Mouse (Mus musculus): ENCODE measurements around the gene Gm49321. TPM values are rescaled to one million over a fixed set of nuclear protein-coding genes. Genes with fewer than 3 reads are reported as not detected.

Gm49321 gene
- polyA plus RNA-seq, 1 experiment: 9.0 TPM

GRCm38 (mm10) chr12:73907079-73907672, 30.3 kb upstream of the Gm49321 start:
- TF ChIP-seq EP300 (IDR thresholded peaks at IDR 0.05; ENCODE audit: insufficient read depth, low read depth, low read length) (no peak), POLR2A (IDR thresholded peaks at IDR 0.05; ENCODE audit: insufficient read depth, low read length) (no peak), CTCF (IDR thresholded peaks at IDR 0.05; ENCODE audit: low read depth, low read length) (no peak)
- H3K27ac ChIP-seq (ENCODE audit: insufficient read depth, low read length): no peak overlapping the region
- no peaks in the 10 kb centered on the region for H3K4me1 ChIP-seq (ENCODE audit: control insufficient read depth, insufficient read depth, low read length)
- H3K27me3 ChIP-seq (ENCODE audit: control insufficient read depth, insufficient read depth, low read length, poor library complexity, severe bottlenecking): no peaks in the 10 kb centered on the region
- peak overlapping the region; percentile 60 for H3K9ac ChIP-seq (ENCODE audit: low read depth, poor library complexity, severe bottlenecking)
- H3K9me3 ChIP-seq (replicated peaks; ENCODE audit: control insufficient read depth, insufficient read depth, low read length, poor library complexity, severe bottlenecking): no peaks in the 10 kb centered on the region
- no peaks in the 10 kb centered on the region for H3K36me3 ChIP-seq (ENCODE audit: control insufficient read depth, insufficient read depth, low read length, poor library complexity, severe bottlenecking)
- peak overlapping the region; percentile 57 for H3K4me3 ChIP-seq (ENCODE audit: low read depth, low read length)

GRCm38 (mm10) chr12:73907673-73908150, 29.7 kb upstream of the Gm49321 start:
- peak overlapping the region; percentile 56 for H3K27ac ChIP-seq (ENCODE audit: insufficient read depth, low read length)
- TF ChIP-seq EP300 (IDR thresholded peaks at IDR 0.05; ENCODE audit: insufficient read depth, low read depth, low read length) (peak; percentile 55; the same call in 1 of the 2 replicates), CTCF (IDR thresholded peaks at IDR 0.05; ENCODE audit: low read depth, low read length) (no peak), POLR2A (IDR thresholded peaks at IDR 0.05; ENCODE audit: insufficient read depth, low read length) (peak; percentile 88)

GRCm38 (mm10) chr12:73908274-73909012, 29.0 kb upstream of the Gm49321 start:
- H3K36me3 ChIP-seq (ENCODE audit: control insufficient read depth, insufficient read depth, low read length, poor library complexity, severe bottlenecking): no peaks in the 10 kb centered on the region
- H3K9ac ChIP-seq (ENCODE audit: low read depth, poor library complexity, severe bottlenecking): peak overlapping the region; percentile 94
- no peaks in the 10 kb centered on the region for H3K9me3 ChIP-seq (replicated peaks; ENCODE audit: control insufficient read depth, insufficient read depth, low read length, poor library complexity, severe bottlenecking)
- peak overlapping the region; percentile 68 for H3K4me3 ChIP-seq (ENCODE audit: low read depth, low read length)
- H3K27me3 ChIP-seq (ENCODE audit: control insufficient read depth, insufficient read depth, low read length, poor library complexity, severe bottlenecking): no peaks in the 10 kb centered on the region
- H3K4me1 ChIP-seq (ENCODE audit: control insufficient read depth, insufficient read depth, low read length): no peaks in the 10 kb centered on the region
- TF ChIP-seq POLR2A (IDR thresholded peaks at IDR 0.05; ENCODE audit: insufficient read depth, low read length) (peak; percentile 24), EP300 (IDR thresholded peaks at IDR 0.05; ENCODE audit: insufficient read depth, low read depth, low read length) (no peak)
- H3K27ac ChIP-seq (ENCODE audit: insufficient read depth, low read length): peak overlapping the region; percentile 56

More at GRCm38 (mm10) chr12:73907673-73908150, 29.7 kb upstream of the Gm49321 start:
- Histone ChIP-seq H3K36me3 (ENCODE audit: control insufficient read depth, insufficient read depth, low read length, poor library complexity, severe bottlenecking) (no peaks in the 10 kb centered on the region), H3K4me1 (ENCODE audit: control insufficient read depth, insufficient read depth, low read length) (no peaks in the 10 kb centered on the region), H3K4me3 (ENCODE audit: low read depth, low read length) (peak overlapping the region; percentile 68), H3K9me3 (replicated peaks; ENCODE audit: control insufficient read depth, insufficient read depth, low read length, poor library complexity, severe bottlenecking) (no peaks in the 10 kb centered on the region), H3K9ac (ENCODE audit: low read depth, poor library complexity, severe bottlenecking) (peak overlapping the region; percentile 94), H3K27me3 (ENCODE audit: control insufficient read depth, insufficient read depth, low read length, poor library complexity, severe bottlenecking) (no peaks in the 10 kb centered on the region)

GRCm38 (mm10) chr12:73909013-73909575, 28.4 kb upstream of the Gm49321 start:
- peak overlapping the region; percentile 94 for H3K9ac ChIP-seq (ENCODE audit: low read depth, poor library complexity, severe bottlenecking)
- H3K4me1 ChIP-seq (ENCODE audit: control insufficient read depth, insufficient read depth, low read length): no peaks in the 10 kb centered on the region
- no peaks in the 10 kb centered on the region for H3K9me3 ChIP-seq (replicated peaks; ENCODE audit: control insufficient read depth, insufficient read depth, low read length, poor library complexity, severe bottlenecking)
- TF ChIP-seq POLR2A (IDR thresholded peaks at IDR 0.05; ENCODE audit: insufficient read depth, low read length): no peak
- no peak for TF ChIP-seq EP300 (IDR thresholded peaks at IDR 0.05; ENCODE audit: insufficient read depth, low read depth, low read length)
- no peak for TF ChIP-seq CTCF (IDR thresholded peaks at IDR 0.05; ENCODE audit: low read depth, low read length)
- H3K27ac ChIP-seq (ENCODE audit: insufficient read depth, low read length): no peak overlapping the region
- H3K27me3 ChIP-seq (ENCODE audit: control insufficient read depth, insufficient read depth, low read length, poor library complexity, severe bottlenecking): no peaks in the 10 kb centered on the region
- no peaks in the 10 kb centered on the region for H3K36me3 ChIP-seq (ENCODE audit: control insufficient read depth, insufficient read depth, low read length, poor library complexity, severe bottlenecking)
- H3K4me3 ChIP-seq (ENCODE audit: low read depth, low read length): peak overlapping the region; percentile 68

GRCm38 (mm10) chr12:73918479-73918878, 19.0 kb upstream of the Gm49321 start:
- no peaks in the 10 kb centered on the region for H3K27me3 ChIP-seq (ENCODE audit: control insufficient read depth, insufficient read depth, low read length, poor library complexity, severe bottlenecking)
- TF ChIP-seq CTCF (IDR thresholded peaks at IDR 0.05; ENCODE audit: low read depth, low read length) (no peak), EP300 (IDR thresholded peaks at IDR 0.05; ENCODE audit: insufficient read depth, low read depth, low read length) (no peak), POLR2A (IDR thresholded peaks at IDR 0.05; ENCODE audit: insufficient read depth, low read length) (no peak)
- no peaks in the 10 kb centered on the region for H3K36me3 ChIP-seq (ENCODE audit: control insufficient read depth, insufficient read depth, low read length, poor library complexity, severe bottlenecking)

More at GRCm38 (mm10) chr12:73918479-73918878, 19.0 kb upstream of the Gm49321 start:
- no peak overlapping the region for H3K27ac ChIP-seq (ENCODE audit: insufficient read depth, low read length)
- H3K9ac ChIP-seq (ENCODE audit: low read depth, poor library complexity, severe bottlenecking): no peak overlapping the region
- H3K4me3 ChIP-seq (ENCODE audit: low read depth, low read length): no peak overlapping the region
- H3K4me1 ChIP-seq (ENCODE audit: control insufficient read depth, insufficient read depth, low read length): no peaks in the 10 kb centered on the region
- H3K9me3 ChIP-seq (replicated peaks; ENCODE audit: control insufficient read depth, insufficient read depth, low read length, poor library complexity, severe bottlenecking): no peaks in the 10 kb centered on the region

Measured in ES-Bruce4 (cell line).